Mouse (Mus musculus) testis, adult 2 months (tissue): ENCODE data around the gene Thsd4. TPM values are rescaled to one million over a fixed set of nuclear protein-coding genes. Genes with fewer than 3 reads are reported as not detected.

ENCODE experiments used
- H3K27ac ChIP-seq: fragments of 200-500 bp; 2 replicates; pipeline ENCODE4 v1.5.1; 2012; ENCODE audit warnings: low read depth, low read length; ENCODE audit not compliant: control insufficient read depth, insufficient read depth
- H3K27me3 ChIP-seq: fragments of 200-500 bp; 2 replicates; pipeline ENCODE4 v1.6.1; 2012; ENCODE audit warnings: mild to moderate bottlenecking, low read length, moderate library complexity; ENCODE audit not compliant: control insufficient read depth, insufficient read depth
- H3K36me3 ChIP-seq: fragments of 200-500 bp; 2 replicates; pipeline ENCODE4 v1.6.1; 2012; ENCODE audit warnings: mild to moderate bottlenecking, low read length; ENCODE audit not compliant: control insufficient read depth, insufficient read depth
- H3K4me1 ChIP-seq: fragments of 200-500 bp; 2 replicates; pipeline ENCODE4 v1.6.1; 2012; ENCODE audit warnings: low read length; ENCODE audit not compliant: control insufficient read depth, insufficient read depth
- H3K4me3 ChIP-seq: fragments of 200-500 bp; 2 replicates; pipeline ENCODE4 v1.5.1; 2012; ENCODE audit warnings: low read depth, mild to moderate bottlenecking, low read length, moderate library complexity, mixed read lengths; ENCODE audit not compliant: control insufficient read depth
- CTCF ChIP-seq: fragments of 200-500 bp; IDR thresholded peaks from 2 replicates; pipeline ENCODE4 v1.5.1; 2012; ENCODE audit warnings: low read depth, mild to moderate bottlenecking, inconsistent platforms, low read length, moderate library complexity; ENCODE audit not compliant: control insufficient read depth, insufficient read depth, insufficient replicate concordance
- POLR2A ChIP-seq: fragments of 200-500 bp; IDR thresholded peaks from 2 replicates; pipeline ENCODE4 v1.6.1; 2012; ENCODE audit warnings: low read depth, mild to moderate bottlenecking, inconsistent platforms, low read length, moderate library complexity; ENCODE audit not compliant: control insufficient read depth
- polyA plus RNA-seq: library from polyadenylated mRNA; depleted of rRNA; stranded (reverse); fragments of >200 nt; gene quantifications from 2 replicates; pipeline ENCODE4 v1.2.3, GENCODE M21; 2012

Gene Thsd4
- polyA plus RNA-seq, 1 experiment: 1.4 TPM

DNA sequence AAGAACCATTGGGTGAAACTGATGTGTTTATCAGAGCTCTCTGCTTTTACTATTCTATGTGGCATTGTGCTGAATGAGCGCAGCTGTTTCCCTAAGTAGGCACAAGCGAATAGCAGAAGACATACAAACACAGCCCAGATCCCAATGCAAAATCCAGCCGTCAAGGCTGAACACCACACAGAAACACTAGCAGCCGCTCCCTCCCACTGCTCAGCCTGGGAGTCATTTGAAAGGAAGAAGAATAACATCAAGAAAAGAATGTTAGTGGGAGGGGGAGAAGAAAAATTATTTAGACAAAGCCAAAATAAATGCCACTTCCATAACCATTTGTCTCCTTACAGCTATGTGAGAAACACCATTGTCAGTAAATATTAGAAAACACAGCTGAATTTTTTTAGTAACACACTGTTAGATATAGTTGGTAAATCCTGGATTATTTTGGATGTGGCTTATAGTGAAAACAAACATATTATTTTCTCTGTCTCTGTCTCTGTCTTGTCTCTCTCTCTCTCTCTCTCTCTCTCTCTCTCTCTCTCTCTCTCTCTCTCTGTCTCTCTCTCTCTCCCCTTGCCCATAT is 148.6 kb downstream of the Thsd4 start:
- Histone ChIP-seq H3K27ac (no peak overlapping the region), H3K27me3 (no peaks in the 10 kb centered on the region), H3K4me3 (no peak overlapping the region), H3K4me1 (no peaks in the 10 kb centered on the region), H3K36me3 (no peaks in the 10 kb centered on the region)
- TF ChIP-seq CTCF (no peak), POLR2A (no peak)

- H3K36me3 ChIP-seq: no peaks in the 10 kb centered on the region
- H3K27me3 ChIP-seq: no peaks in the 10 kb centered on the region
- H3K4me3 ChIP-seq: no peak overlapping the region
- H3K27ac ChIP-seq: no peak overlapping the region
- H3K4me1 ChIP-seq: no peaks in the 10 kb centered on the region
- TF ChIP-seq CTCF (no peak), POLR2A (no peak)
These were observed 153.3 kb downstream of the Thsd4 start for GRCm38 (mm10) chr9:60368516-60368915.

DNA sequence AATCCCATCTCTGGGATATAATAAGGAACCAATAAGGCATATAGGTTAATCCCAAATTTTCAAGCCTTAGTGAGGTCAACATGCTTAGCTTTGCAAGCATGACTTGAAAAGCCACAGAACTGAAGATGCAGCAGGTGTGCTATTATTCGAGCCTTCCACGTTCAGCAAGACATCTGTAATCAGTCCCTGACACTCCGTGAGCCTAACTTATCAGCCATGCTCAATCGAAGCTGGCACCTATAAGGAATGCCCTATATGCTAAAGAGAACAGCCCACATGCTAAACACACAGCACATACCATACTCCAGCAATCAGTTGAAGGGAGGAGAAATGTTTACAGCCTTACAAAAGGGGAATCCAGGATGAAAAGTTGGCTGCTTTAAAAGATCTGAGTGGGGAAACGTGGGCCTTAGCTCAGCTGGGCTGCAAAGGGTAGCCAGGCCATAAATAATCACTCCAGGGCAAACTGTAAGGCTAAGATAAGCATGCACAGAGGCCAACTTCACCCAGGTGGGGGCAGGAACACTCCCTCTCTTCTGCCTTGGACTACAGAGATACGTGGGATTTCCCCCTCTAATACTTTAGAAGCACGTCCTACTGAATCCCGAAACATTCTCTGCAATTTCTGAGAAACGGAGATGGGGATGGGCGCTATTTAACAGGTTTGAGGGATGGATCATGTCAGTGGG is 154.1 kb downstream of the Thsd4 start:
- no peak overlapping the region for H3K4me3 ChIP-seq
- no peaks in the 10 kb centered on the region for H3K36me3 ChIP-seq
- TF ChIP-seq CTCF: no peak
- TF ChIP-seq POLR2A: no peak
- H3K4me1 ChIP-seq: no peaks in the 10 kb centered on the region
- H3K27ac ChIP-seq: no peak overlapping the region
- no peaks in the 10 kb centered on the region for H3K27me3 ChIP-seq

- Histone ChIP-seq H3K4me3 (no peak overlapping the region), H3K27me3 (no peaks in the 10 kb centered on the region), H3K36me3 (no peaks in the 10 kb centered on the region), H3K4me1 (no peaks in the 10 kb centered on the region), H3K27ac (no peak overlapping the region)
- no peak for TF ChIP-seq CTCF
These were observed 157.6 kb downstream of the Thsd4 start for GRCm38 (mm10) chr9:60364166-60364781.

DNA sequence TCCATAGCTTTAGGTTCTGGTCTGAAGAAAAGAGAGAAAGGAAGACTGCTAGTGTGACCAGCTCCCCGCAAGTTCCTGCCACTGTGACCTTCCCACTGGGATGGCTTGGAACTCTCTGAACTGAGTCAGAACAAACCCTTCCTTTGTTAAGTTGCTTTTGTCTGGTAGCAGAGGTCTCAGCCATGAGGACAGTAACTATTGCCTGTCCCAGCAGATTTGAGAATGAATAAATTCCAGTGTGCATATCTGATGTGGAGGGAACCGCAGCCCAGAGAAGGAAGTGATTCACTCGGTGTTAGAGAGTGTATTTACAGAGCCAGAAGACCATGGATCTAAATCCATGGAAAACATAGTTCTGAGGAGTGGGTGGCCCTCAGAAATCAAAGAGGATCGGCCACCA is 169.5 kb downstream of the Thsd4 start:
- no peak for TF ChIP-seq POLR2A
- TF ChIP-seq CTCF: no peak
- H3K4me1 ChIP-seq: no peaks in the 10 kb centered on the region
- H3K36me3 ChIP-seq: no peaks in the 10 kb centered on the region
- H3K27ac ChIP-seq: no peak overlapping the region
- no peaks in the 10 kb centered on the region for H3K27me3 ChIP-seq
- H3K4me3 ChIP-seq: no peak overlapping the region

- no peaks in the 10 kb centered on the region for H3K27me3 ChIP-seq
- H3K36me3 ChIP-seq: no peaks in the 10 kb centered on the region
- TF ChIP-seq CTCF (no peak), POLR2A (no peak)
- H3K4me1 ChIP-seq: no peaks in the 10 kb centered on the region
- no peak overlapping the region for H3K4me3 ChIP-seq
- H3K27ac ChIP-seq: no peak overlapping the region
These were observed 170.7 kb downstream of the Thsd4 start for GRCm38 (mm10) chr9:60351153-60351552.

DNA sequence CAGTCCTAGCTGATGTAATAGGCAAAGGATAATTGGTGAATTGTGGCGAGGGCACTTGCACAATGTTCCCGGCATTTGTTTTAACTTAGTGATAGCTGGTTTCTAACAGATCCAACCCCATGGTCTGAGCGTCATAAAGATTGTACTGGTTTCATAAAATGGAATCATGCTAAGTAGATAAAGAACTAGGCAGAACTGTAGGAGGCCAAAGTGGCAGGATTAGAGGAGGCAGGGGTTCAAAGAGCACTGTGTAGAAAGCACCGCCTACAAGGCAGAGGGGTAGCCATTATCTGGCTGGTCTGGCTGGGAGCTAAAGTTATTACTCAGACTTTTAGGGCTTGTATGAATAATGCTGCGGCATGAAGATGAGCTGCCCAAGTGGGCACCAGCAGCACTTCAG is 185.7 kb downstream of the Thsd4 start:
- Histone ChIP-seq H3K36me3 (no peaks in the 10 kb centered on the region), H3K4me1 (no peaks in the 10 kb centered on the region), H3K27ac (no peak overlapping the region), H3K27me3 (no peaks in the 10 kb centered on the region), H3K4me3 (no peak overlapping the region)
- no peak for TF ChIP-seq CTCF
- no peak for TF ChIP-seq POLR2A

GRCm38 (mm10) chr9:60335455-60335854 is 186.4 kb downstream of the Thsd4 start:
- H3K27ac ChIP-seq: no peak overlapping the region
- H3K27me3 ChIP-seq: no peaks in the 10 kb centered on the region
- TF ChIP-seq CTCF (no peak), POLR2A (no peak)
- no peak overlapping the region for H3K4me3 ChIP-seq
- no peaks in the 10 kb centered on the region for H3K36me3 ChIP-seq
- H3K4me1 ChIP-seq: no peaks in the 10 kb centered on the region
